Mouse (Mus musculus) CD8-positive naive resting alpha-beta T cell, adult 57 days (primary cell): ENCODE data around the gene Exd1. TPM values are rescaled to one million over a fixed set of nuclear protein-coding genes. Genes with fewer than 3 reads are reported as not detected.

Experiments used
- total RNA-seq: library from RNA; stranded (reverse); gene quantifications from one replicate; pipeline ENCODE4 v1.2.4, GENCODE M21; 2023

The Exd1 gene
- 0.12 TPM for total RNA-seq

GRCm38 (mm10) chr2:119547522-119548370 is at the start of gene Exd1, which contains the start of gene Chp1:
Gene Exd1, minus strand, starts transcription at chr2:119547627.
Gene Chp1, plus strand, starts transcription at chr2:119547697.

DNA sequence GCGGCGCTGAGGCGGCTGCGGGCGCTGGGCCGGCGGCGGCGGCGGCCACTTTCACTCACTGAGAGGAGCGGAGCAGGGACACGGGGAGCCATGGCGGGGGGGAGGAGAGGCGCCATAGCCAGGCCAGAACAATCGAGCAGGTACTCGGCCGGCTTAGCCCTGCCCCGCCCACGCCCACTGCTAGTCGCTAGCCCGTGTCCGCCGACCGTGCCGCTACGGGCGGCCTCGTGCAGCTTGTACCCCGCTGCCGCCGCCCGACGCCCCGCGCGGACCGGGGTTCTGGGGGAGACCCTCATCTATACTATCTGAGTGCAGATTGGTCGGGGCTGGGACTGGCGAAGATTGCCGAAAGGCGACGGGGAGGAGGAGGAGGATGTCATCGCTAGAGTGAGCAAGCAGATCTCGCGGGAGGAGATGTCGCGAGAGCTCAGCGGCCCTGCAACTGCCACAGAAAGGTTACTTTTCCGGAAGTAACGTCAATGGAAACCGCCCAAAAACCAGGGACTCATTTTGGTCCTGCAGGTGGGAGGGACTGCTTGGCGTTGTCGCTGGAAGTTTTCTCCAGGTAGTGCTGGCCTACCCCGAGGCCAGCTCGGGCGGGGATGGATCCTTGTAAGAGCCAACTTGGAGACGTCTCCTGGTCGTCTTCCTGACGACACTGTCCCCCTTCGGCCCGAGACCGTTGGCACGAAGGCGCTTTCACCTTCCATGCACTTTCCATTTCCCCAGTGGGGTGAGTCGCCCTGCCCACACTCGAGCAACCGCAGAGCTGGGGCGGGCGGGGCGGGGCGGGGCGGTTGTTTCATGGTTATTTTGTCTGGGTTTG is 69.6 kb downstream of the Exd1 start, which contains the start of gene Ino80:
Gene Ino80, minus strand, starts transcription at position 117 of the 826 bp plus-strand sequence.

Other genes starting within 250 kb of the Exd1 start
- gene Dll4, start 221.8 kb downstream of the Exd1 start, total RNA-seq: 0.12 TPM
- 0.61 TPM for gene Chac1, start 196.4 kb downstream of the Exd1 start, total RNA-seq
- 49.5 TPM for gene Ino80, start 69.9 kb downstream of the Exd1 start, total RNA-seq
- 54.7 TPM for gene Chp1, start 70 bp upstream of the Exd1 start, total RNA-seq
- 1.0 TPM for gene Nusap1, start 70.7 kb upstream of the Exd1 start, total RNA-seq
- 0.95 TPM for gene Oip5, start 70.8 kb upstream of the Exd1 start, total RNA-seq
- gene Ndufaf1, start 115.2 kb upstream of the Exd1 start, total RNA-seq: 13.4 TPM
- 56.9 TPM for gene Rtf1, start 127.4 kb upstream of the Exd1 start, total RNA-seq
- gene Itpka, start 194.7 kb upstream of the Exd1 start, total RNA-seq: not detected
- gene Ltk, start 212.8 kb upstream of the Exd1 start, total RNA-seq: 3.0 TPM
- gene Rpap1, start 239.9 kb upstream of the Exd1 start, total RNA-seq: 34.8 TPM